Mouse (Mus musculus) right cerebral cortex, postnatal 4 days (tissue): ENCODE data around the gene Fgf23.

Source experiments
- DNase-seq: peaks from one replicate; pipeline ENCODE4 v3.0.0-alpha.2; 2022

Fgf23 gene

GRCm38 (mm10) chr6:127122221-127122806 lies 49.6 kb downstream of the Fgf23 start:
- DNase-seq: no peak

- no peak for DNase-seq
These were observed 50.3 kb downstream of the Fgf23 start for GRCm38 (mm10) chr6:127122996-127123395.

GRCm38 (mm10) chr6:127123506-127123905 lies 50.8 kb downstream of the Fgf23 start:
- no peak for DNase-seq

DNA sequence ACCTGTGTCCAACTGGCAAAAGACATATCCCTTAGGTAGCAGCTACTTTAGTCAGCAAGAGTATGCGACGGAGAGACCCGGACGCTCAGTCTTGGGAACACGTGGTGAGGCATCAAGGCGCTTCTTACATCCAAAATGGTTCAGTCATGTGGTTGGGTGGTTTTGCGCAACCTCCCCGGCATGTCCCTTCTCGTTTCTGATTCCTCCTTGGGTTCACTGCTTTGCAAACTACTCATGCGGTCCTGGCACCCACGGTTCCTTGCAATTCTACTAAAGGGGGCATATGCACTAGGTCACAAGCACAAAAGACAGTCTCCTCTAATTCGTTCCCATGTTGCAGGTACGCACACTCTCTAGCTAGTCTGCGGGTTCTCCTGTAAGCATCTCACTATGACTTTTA lies 57.0 kb downstream of the Fgf23 start:
- DNase-seq: no peak

GRCm38 (mm10) chr6:127130377-127130776 lies 57.7 kb downstream of the Fgf23 start:
- DNase-seq: no peak
